19 mouse cellular contexts compared by ENCODE assay signal in genomic region chr13:40509290-40509689, GRCm38 (mm10).
"Had no signal": no experiment of that assay in that cellular context is flagged by ENCODE, and none has a peak within 500 bp of the region (broad histone marks: within the 10 kb centered on the region; RNA-seq: fewer than 3 reads in every experiment).

No protein-coding gene starts in this region.

- DNase-seq: cerebellum, adult 9-11 months; cerebellum, postnatal 10 days; cerebellum, postnatal 14 days; cerebellum, postnatal 25 days; cerebellum, postnatal 36 days; embryo, embryonic 11 days; forebrain, postnatal 0 days; gastrocnemius, adult 2 months; gastrocnemius, postnatal 10 days; gastrocnemius, postnatal 14 days; gastrocnemius, postnatal 25 days; gastrocnemius, postnatal 36 days; heart, adult 11 months; heart, adult 18-20 months; heart, adult 2 months had no signal

- ATAC-seq: forebrain, embryonic 13.5 days; forebrain, embryonic 14.5 days; forebrain, embryonic 15.5 days; forebrain, embryonic 16.5 days; forebrain, postnatal 0 days had no signal
